Mouse (Mus musculus): ENCODE measurements around the gene Hmga1b.
"Not testable (repeated sequence)": the region's sequence is repeated elsewhere in the genome, so short reads cannot be mapped to it uniquely, and the experiment has no call there.

Gene Hmga1b

GRCm38 (mm10) chr11:120762672-120763041, at the start of gene Hmga1b:
Hmga1b (plus strand) TSS chr11:120762794.
- not testable (repeated sequence) for DNase-seq (ENCODE audit: low spot score in 2 of 2)

DNA sequence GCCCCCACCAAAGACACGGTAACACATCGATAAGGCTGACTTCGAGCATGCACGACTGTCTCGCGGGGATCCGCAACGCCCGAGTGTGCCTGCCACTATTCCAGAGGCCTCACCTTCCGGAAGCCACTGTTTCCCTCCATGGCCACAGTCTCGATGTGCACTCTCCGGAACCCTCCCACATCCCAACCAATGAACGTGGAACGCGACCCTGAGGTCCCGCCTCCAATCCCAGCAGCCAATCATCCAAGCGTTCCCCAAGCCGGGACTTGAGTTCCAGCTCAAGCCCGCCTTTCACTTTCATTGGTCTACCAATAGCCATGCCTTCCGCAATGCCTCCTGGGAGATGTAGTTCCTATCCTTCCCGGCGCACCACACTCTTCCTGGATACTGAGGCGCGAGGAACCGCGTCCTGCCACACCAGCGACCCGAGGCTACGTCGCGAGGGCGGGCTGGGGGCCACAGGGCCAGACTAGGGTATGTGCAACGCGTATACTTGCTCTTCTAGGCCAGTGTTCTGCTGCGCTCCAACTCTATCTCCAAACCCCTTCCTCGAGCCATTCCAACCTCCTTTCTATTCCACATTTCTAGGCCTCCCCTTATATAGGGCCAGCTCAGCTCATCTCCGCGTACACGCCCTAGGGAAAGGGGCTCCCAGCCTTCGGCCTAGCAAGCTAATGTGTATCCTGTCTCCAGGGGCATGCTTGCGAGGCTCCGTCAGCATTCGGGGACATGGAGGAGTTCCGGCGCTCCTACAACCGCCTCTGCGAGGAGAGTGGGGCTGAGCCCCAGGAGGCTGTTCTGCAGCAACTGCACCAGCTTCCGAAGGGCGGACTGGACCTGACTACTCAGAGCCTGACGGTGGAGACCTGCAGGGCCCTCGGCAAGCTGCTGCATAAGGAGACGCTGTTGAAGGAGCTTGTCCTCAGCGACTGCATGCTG, 48.7 kb upstream of the Hmga1b start, which contains the start of the genes Cenpx and Lrrc45:
Gene Cenpx (minus strand): TSS at position 159 of the 939 bp plus-strand sequence.
Gene Lrrc45 (plus strand): TSS at position 346 of the 939 bp plus-strand sequence.
- peak; percentile 98 to 99 for DNase-seq (ENCODE audit: low spot score in 2 of 2)

DNA sequence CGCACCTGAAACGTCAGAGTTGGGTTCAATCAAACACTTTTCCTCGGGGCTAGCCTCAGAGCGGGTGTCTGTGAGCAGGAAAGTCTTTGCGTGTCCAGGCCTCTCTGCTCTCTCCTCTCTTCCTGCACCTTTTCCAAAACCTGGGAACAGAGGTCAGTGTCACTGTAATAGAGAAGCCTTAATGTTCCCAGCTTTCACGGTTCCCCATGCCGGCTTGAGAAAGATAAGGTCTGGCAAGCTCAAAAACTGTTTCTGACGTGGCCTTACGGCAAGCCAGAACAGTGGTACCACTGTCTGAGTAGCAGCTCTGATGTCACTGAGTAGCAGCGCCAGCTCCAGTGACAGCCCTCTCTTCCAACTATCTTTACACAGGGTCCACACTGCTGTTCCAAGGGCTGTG, 48.0 kb upstream of the Hmga1b start:
- DNase-seq (ENCODE audit: low spot score in 2 of 2): no peak

DNA sequence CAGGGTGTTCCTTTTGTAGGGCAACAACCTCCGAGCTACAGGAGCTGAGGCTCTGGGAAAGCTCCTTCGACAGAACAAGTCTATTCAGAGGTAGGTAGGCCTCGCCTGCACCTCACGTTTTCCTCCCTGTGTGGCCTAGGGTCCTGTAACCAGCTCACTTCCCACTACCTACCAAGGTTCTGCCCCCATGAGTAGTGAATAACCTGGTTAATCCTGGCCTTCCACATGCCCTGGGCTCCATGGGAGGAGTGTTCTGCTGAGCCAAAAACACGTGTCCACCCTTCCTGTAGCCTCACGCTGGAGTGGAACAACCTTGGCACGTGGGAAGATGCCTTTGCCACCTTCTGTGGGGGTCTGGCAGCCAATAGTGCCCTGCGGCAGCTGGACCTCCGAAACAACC, 47.5 kb upstream of the Hmga1b start:
- no peak for DNase-seq (ENCODE audit: low spot score in 2 of 2)

GRCm38 (mm10) chr11:120719242-120719641, 43.4 kb upstream of the Hmga1b start:
- DNase-seq (ENCODE audit: low spot score in 2 of 2): no peak

GRCm38 (mm10) chr11:120719841-120720376, 42.7 kb upstream of the Hmga1b start:
- no peak for DNase-seq (ENCODE audit: low spot score in 2 of 2)

GRCm38 (mm10) chr11:120720450-120720849, 42.1 kb upstream of the Hmga1b start:
- DNase-seq (ENCODE audit: low spot score in 2 of 2): peak; percentile 79 to 93

GRCm38 (mm10) chr11:120721124-120722066, 41.2 kb upstream of the Hmga1b start, which contains the start of gene Rac3:
Rac3 (plus strand) TSS chr11:120721470.
- DNase-seq (ENCODE audit: low spot score in 2 of 2): peak; percentile 46 to 54

DNA sequence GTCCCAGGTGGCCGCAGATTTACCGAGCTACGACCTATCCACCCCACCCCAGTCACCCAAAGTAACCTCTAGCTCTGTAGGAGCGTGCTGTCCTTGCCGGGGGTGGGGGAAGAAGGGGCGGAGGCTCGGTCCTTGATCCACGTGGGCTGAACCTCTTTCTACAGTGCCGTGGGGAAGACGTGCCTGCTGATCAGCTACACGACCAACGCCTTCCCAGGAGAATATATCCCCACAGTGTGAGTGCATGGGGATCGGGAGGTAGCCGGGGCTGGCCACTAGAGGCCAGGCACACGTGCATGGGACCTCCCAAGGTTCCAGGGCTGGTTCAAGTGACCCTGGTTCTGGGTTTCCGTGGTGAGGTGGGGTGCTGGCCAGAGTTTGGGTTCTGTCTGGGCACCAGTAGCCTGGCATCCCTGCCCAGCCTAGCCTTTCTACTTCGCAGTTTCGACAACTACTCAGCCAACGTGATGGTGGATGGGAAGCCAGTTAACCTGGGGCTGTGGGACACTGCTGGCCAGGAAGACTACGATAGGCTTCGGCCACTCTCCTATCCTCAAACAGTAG, 40.4 kb upstream of the Hmga1b start:
- no peak for DNase-seq (ENCODE audit: low spot score in 2 of 2)

DNA sequence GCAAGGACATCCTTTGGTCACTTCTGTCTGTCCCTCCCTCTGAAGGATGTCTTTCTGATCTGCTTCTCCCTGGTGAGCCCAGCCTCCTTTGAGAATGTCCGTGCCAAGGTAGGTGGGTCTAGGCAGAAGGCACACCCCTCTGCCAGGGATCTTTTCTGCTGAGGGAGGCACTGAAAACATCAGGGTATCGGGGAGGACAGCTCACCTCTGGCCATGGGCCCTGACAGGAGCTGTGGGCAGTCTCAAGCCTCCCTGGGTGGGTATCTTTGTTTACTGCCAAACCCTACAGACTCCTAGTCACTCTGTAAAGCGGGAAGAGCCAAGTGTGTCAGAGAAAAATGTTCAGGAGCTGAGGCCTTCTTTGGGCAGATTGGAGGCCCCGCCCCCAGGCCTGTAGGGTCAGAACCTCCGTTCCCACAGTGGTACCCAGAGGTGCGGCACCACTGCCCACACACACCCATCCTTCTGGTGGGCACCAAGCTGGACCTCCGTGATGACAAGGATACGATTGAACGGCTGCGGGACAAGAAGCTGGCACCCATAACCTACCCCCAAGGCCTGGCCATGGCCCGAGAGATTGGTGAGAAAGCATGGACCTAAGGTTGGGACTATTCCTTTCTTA, 39.7 kb upstream of the Hmga1b start:
- DNase-seq (ENCODE audit: low spot score in 2 of 2): no peak

DNA sequence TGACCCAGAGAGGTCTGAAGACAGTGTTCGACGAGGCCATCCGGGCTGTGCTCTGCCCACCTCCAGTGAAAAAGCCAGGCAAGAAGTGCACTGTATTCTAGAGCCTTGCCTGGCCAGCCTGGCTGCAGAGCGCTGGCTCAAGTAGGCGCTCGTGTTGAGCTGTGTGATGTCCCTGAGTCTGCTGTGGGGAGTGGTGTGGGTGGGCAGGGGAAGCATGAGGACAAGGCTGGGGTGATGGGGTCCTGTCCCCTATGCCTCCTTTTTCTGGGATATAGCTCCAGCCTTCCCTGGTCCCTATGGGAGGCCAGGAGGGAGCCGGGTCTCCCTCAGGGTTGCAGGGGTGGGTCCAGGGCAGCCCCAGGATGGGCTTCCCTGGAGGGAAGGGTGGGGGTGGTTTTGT, 39.1 kb upstream of the Hmga1b start:
- DNase-seq (ENCODE audit: low spot score in 2 of 2): no peak

DNA sequence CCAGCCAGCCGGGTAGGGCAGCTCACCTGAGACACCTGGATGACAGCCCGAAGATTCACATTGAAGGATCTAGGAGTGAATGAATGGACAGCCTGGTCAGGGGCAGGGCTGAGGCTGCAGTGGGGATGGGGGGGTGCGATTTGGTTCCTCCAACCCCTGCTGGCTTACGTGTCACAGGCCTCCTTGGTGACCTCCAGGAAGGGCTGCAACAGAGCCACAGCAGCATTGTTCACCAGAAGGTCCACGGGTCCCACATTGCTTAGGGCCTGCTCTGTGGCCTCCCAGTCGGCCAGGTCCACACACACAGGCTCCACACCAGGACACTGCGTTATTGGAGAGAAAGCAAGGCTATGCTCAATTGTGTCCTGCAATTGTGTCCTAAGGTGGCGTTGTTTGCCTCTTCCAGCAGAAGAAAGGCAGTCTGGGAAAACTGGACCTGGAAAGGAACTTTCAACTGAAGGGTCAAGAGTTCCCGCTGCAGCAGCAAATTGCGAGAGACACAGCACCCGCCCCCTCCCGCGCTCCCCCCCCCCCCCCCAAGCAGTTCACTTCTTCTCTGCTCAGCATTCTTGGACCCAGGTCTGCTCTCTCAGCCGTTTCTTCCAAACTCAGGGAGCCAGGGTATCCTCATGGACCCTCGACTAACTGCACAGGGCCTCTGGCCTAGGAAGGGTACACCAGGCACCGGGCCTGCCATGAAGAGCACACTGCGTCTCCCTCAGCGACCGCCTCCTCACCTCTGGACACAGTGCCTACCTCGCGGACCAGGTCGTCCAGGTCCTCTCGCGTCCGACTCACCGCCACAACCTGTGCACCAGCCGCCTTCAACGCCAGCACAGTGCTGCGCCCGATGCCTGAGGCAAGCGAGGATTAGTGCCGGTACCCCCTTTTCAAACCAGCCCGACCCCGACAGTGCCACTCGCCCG, 36.1 kb upstream of the Hmga1b start:
- no peak for DNase-seq (ENCODE audit: low spot score in 2 of 2)

DNA sequence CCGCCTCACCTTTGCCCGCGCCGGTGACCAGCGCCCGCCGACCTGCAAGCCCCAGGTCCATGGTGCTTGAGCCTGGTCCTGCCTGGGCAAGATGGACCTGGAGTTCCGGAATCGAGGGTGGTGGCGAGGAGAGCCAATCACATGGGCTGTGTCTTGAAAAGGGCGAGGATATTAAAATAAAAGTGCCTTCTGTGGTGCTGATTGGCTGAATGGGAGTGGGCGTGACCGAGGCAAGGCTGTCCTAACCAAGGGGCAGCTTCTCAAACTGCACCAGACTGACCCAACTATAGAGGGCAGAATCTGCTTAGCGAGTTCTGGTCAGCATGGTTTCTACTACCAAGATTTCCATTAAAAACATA, 35.4 kb upstream of the Hmga1b start, which contains the start of gene Dcxr:
Gene Dcxr (minus strand): TSS at position 113 of the 359 bp plus-strand sequence.
- peak; percentile 66 to 67 for DNase-seq (ENCODE audit: low spot score in 2 of 2)

DNA sequence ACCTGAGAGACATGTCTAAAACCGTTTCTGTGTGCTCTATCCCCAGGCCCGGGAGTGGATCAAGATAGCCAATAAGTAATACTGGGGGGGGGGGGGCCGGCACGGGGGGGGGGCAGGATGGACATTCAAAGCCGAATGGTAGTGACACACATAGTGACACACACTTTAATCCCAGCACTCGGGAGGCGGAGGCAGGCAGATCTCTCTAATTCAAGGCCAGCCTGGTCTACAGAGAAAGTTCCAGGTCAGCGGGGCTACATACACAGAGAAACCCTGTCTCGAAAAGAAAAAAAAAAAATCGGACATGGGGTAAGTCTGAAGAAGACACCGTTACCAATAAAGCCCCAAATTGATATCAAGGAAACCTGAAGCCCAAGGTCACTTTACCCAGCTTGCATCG, 35.0 kb upstream of the Hmga1b start:
- no peak for DNase-seq (ENCODE audit: low spot score in 2 of 2)

DNA sequence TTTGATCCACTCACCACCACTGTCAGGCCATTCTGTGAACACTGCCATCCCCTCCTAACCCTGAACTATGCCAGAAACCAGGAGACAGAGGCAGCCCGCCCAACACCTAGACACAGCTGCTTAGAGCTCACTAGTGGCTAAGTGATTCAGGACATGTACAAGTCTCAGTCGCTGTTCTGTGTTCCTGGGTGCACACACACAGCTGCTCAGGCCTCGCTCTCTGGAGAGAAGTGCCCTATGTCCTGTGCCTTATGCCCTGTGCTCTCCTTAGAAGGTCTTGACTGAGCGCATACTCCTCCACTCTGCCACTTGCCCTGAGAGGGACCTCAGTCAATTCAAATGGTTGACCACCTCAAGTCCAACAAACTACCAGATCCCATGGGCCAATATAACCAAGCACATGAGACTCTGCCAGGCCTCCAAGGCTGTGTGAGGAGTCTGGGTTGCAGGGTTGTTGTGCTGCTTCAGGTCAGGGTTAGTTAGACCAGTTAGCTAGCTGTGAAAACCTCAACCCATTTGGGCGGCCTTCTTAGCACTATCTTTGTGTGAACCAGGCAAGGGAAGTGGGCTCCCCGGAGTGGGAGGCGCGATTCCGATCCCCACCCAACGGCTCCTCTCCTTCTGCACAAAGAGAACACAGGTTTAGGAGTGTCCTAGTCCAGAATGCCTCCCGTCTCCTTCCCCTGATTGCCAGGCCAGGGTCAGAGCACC, 33.9 kb upstream of the Hmga1b start:
- DNase-seq (ENCODE audit: low spot score in 2 of 2): no peak

DNA sequence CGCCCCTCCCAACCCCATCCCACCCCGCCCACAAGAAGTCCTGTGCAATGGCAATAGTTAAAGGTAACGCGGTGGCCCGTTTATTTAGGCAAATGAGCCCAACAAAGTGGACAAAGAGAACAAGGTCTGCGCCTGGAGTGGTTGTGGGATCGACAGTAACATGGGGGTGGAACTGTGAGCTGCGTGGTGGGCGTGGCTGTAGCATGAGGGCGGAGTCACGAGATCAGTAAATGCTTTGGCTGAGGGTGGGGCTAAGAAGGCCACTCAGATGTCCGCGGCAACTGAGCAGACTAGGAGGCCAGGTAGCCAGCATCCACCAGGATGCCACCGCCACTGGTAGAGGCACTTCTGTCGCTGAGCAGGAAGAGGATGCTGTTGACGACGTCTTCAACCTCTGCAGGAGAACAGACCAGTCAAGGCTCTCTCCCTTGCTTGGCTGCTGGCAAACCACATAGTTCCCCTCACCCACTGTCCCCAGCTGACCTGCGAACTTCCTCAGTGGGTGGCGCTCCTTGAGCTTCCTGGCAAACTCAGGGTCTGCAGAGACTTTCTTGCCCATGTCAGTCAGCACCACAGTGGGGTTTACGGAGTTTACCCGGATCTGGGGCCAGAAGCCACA, 33.1 kb upstream of the Hmga1b start:
- not testable (repeated sequence) for DNase-seq (ENCODE audit: low spot score in 2 of 2)

GRCm38 (mm10) chr11:120730331-120730870, 32.2 kb upstream of the Hmga1b start:
- no peak for DNase-seq (ENCODE audit: low spot score in 2 of 2)

DNA sequence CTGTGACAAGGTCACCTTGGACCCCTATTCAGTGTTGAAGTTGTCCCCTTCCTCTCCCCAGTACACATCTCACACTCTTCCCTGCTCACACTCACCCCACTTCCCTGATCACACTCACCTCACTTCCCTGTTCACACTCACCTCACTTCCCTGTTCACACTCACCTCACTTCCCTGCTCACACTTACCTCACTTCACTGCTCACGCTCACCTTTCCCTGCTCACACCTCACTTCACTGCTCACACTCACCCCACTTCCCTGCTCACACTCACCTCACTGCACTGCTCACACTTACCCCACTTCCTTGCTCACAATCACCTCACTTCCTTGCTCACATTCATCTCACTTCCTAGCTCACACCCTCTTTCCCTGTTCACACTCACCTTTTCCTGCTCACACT, 31.2 kb upstream of the Hmga1b start:
- DNase-seq (ENCODE audit: low spot score in 2 of 2): no peak
